Mouse (Mus musculus) heart, embryonic 11.5 days (tissue): Measurements from ENCODE around the gene Gnrhr. TPM values are rescaled to one million over a fixed set of nuclear protein-coding genes. Genes with fewer than 3 reads are reported as not detected.

ENCODE experiments used
- ATAC-seq: fragments of 200-750 bp; cut with Nextera tagmentation; replicated peaks from 2 replicates; pipeline ENCODE4 v1.8.0; 2017; ENCODE audit warnings: moderate library complexity; ENCODE audit not compliant: insufficient number of reproducible peaks, low FRiP score, low TSS enrichment
- H3K27ac ChIP-seq: fragments of 300-500 bp; sonication (generic); 2 replicates; pipeline ENCODE4 v1.5.1; 2014; ENCODE audit warnings: mild to moderate bottlenecking, low read depth, low read length
- H3K27me3 ChIP-seq: fragments of 300-500 bp; sonication (generic); 2 replicates; pipeline ENCODE4 v1.6.1; 2014; ENCODE audit warnings: mild to moderate bottlenecking, low read length, mixed read lengths; ENCODE audit not compliant: control insufficient read depth, insufficient read depth
- H3K36me3 ChIP-seq: fragments of 300-500 bp; sonication (generic); 2 replicates; pipeline ENCODE4 v1.6.1; 2014; ENCODE audit warnings: mild to moderate bottlenecking, low read length, moderate library complexity, mixed read lengths; ENCODE audit not compliant: control insufficient read depth, insufficient read depth
- H3K4me1 ChIP-seq: fragments of 300-500 bp; sonication (generic); 2 replicates; pipeline ENCODE4 v1.6.1; 2014; ENCODE audit warnings: low read length; ENCODE audit not compliant: control insufficient read depth, insufficient read depth
- H3K4me2 ChIP-seq: fragments of 300-500 bp; sonication (generic); 2 replicates; pipeline ENCODE4 v1.6.1; 2014; ENCODE audit warnings: mild to moderate bottlenecking, moderate library complexity
- H3K4me3 ChIP-seq: fragments of 300-500 bp; sonication (generic); 2 replicates; pipeline ENCODE4 v1.5.1; 2014; ENCODE audit warnings: low read depth, low read length
- H3K9ac ChIP-seq: fragments of 300-500 bp; sonication (generic); 2 replicates; pipeline ENCODE4 v1.6.1; 2014; ENCODE audit warnings: mild to moderate bottlenecking, low read depth, low read length, moderate library complexity
- H3K9me3 ChIP-seq: fragments of 300-500 bp; sonication (generic); replicated peaks from 2 replicates; pipeline ENCODE4 v1.6.1; 2016; ENCODE audit warnings: low read length; ENCODE audit not compliant: control insufficient read depth
- WGBS: fragments of 180-500 bp; shearing (Covaris S2); extraction: QIAGEN DNeasy Blood & Tissue Kit; methylation state at CpG from one replicate; pipeline ENCODE4 v1.1.7; 2014; ENCODE audit not compliant: insufficient replicate concordance; 5-methylcytosine and 5-hydroxymethylcytosine counted together
- polyA plus RNA-seq: library from polyadenylated mRNA; unstranded; fragments of >200 nt; fragmentation: Nextera tagmentation; extraction: Ambion mirVana; gene quantifications from 2 replicates; pipeline ENCODE4 v1.2.1, GENCODE M21; 2014

Gene Gnrhr
- polyA plus RNA-seq, 1 experiment from 2014 or later: not detected

DNA sequence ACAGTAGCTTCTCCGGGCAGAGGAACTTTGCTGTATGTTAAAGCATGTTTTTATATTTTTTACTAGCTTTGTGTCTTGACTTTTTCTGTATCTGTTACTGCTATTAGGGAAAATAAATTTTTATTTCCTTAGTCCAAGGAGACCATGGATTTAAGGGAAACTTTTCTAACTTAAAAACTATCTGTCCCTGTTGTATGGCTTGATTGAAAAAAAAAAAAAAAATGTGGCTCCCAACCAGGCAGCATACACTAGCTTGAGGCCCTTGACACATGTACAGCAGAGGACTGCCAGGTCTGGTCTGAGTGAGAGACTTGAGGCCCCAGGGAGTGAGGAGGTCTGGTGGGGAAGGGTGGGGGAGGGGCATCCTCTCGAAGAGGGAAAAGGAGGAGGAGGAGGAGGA, 23.9 kb downstream of the Gnrhr start:
- H3K9me3 ChIP-seq: no peaks in the 10 kb centered on the region
- H3K27ac ChIP-seq: no peak overlapping the region
- 44% methylated on average over 2 of the region's 2 CpGs for WGBS
- no peaks in the 10 kb centered on the region for H3K36me3 ChIP-seq
- no peak for ATAC-seq
- no peaks in the 10 kb centered on the region for H3K4me1 ChIP-seq
- no peak overlapping the region for H3K4me2 ChIP-seq
- H3K9ac ChIP-seq: no peak overlapping the region
- no peak overlapping the region for H3K4me3 ChIP-seq
- no peaks in the 10 kb centered on the region for H3K27me3 ChIP-seq

DNA sequence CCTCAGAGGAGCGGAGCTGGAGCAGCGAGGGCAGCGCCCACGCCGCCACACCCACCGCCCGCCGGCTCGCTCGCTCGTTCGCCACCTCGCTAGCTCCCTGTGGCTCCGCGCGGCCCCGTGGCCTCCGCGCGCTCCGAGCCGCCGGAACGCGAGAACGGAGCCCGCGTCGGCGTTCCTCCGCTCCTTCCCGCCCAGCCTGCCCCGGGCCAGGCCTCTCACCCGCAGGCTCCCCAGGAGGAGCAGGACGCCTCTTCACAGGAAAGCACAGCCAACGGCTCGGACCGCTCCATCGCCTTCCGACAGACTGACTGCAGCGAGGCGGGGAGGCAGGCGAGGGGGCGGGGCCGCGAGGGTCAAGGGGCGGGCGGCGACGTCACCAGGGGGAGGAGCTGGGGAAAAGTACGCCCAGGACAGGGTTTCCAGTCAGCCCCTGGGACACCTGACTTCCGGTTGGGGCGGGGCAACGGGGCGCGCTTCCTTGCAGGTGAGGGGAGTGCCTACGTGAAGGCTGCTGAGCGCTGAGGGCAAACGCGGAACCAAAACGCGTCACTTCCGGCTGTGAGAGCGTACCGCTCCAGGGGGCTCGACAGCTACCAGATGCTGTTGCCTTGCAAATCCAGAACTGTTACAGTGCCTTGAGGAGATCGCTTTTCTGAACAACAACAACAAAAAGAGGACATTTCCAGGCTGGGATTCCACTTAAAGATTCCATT, 25.1 kb downstream of the Gnrhr start, which contains the start of gene Uba6:
Uba6 (minus strand) TSS at position 355 of the 713 bp plus-strand sequence.
- H3K9me3 ChIP-seq: no peaks in the 10 kb centered on the region
- H3K36me3 ChIP-seq: no peaks in the 10 kb centered on the region
- peak within 1 kb of the TSS; percentile 85 for H3K9ac ChIP-seq
- under 1% methylated on average over 65 of the region's 67 CpGs for WGBS
- H3K4me2 ChIP-seq: peak within 1 kb of the TSS; percentile 89
- H3K4me1 ChIP-seq: no peaks in the 10 kb centered on the region
- peak within 1 kb of the TSS; percentile 93 for H3K27ac ChIP-seq
- peak; percentile 99 for ATAC-seq
- H3K27me3 ChIP-seq: no peaks in the 10 kb centered on the region
- H3K4me3 ChIP-seq: peak within 1 kb of the TSS; percentile 86

DNA sequence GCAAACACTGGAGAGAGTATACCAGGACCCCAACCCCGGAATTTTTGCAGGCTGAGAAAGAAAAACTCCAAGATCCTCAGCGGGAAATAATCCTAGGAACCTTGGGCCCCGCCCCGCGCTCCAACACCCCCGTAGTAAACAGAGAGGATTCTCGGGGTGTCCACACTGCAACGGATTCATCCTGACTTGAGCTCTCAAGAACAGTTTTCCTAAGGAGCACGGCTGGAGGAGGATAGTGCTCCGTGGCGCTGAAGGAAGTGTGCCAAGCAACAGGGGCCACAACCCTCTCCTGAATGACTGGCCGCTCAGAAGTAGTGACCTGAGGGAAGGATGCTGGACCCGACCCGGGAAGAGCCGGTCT, 25.6 kb downstream of the Gnrhr start:
- Histone ChIP-seq H3K36me3 (no peaks in the 10 kb centered on the region), H3K4me1 (no peaks in the 10 kb centered on the region), H3K4me2 (peak overlapping the region; percentile 89), H3K27ac (peak overlapping the region; percentile 93), H3K9me3 (no peaks in the 10 kb centered on the region), H3K4me3 (peak overlapping the region; percentile 86), H3K9ac (peak overlapping the region; percentile 85), H3K27me3 (no peaks in the 10 kb centered on the region)
- under 1% methylated on average over 15 of the region's 15 CpGs for WGBS
- no peak; the same call in 1 of the 2 replicates for ATAC-seq

Other genes starting within 250 kb of the Gnrhr start
- 27.1 and 27.7 TPM in 2 replicates for gene Cenpc1, start 132.3 kb downstream of the Gnrhr start, polyA plus RNA-seq
- 0.15 and 0.29 TPM in 2 replicates for gene Stap1, start 126.2 kb downstream of the Gnrhr start, polyA plus RNA-seq
- gene Uba6, start 25.1 kb downstream of the Gnrhr start, polyA plus RNA-seq: 14.3 and 15.6 TPM in 2 replicates
- not detected in 2 replicates for gene Tmprss11c, start 91.4 kb upstream of the Gnrhr start, polyA plus RNA-seq
- 0.11 TPM in 1 of 2 replicates, not detected in the other for gene Tmprss11d, start 175.5 kb upstream of the Gnrhr start, polyA plus RNA-seq